Mouse (Mus musculus) hematopoietic stem cell, adult 5-6 weeks (primary cell): ENCODE measurements around the gene Nup93. TPM values are rescaled to one million over a fixed set of nuclear protein-coding genes. Genes with fewer than 3 reads are reported as not detected.

Experiments
- ATAC-seq, 2 experiments: fragments of 125-278 bp in 1 of 2; replicated peaks in 1 of 2; 2 replicates each; pipeline ENCODE4 v1.8.0; 2016 to 2017; ENCODE audit warnings: inconsistent platforms in 2 of 2, mild to moderate bottlenecking in 2 of 2, moderate number of reproducible peaks in 2 of 2, low read depth in 1 of 2, moderate TSS enrichment in 1 of 2; ENCODE audit not compliant: low FRiP score in 2 of 2, poor library complexity in 2 of 2, severe bottlenecking in 2 of 2, insufficient read depth in 1 of 2, low TSS enrichment in 1 of 2
- total RNA-seq: library from RNA; stranded (forward); fragments of 172-1452, 232-1000 nt; gene quantifications from 2 replicates; pipeline ENCODE4 v1.2.3, GENCODE M21; 2017

Nup93 gene
- total RNA-seq, 1 experiment from 2014 or later: 29.3 TPM

DNA sequence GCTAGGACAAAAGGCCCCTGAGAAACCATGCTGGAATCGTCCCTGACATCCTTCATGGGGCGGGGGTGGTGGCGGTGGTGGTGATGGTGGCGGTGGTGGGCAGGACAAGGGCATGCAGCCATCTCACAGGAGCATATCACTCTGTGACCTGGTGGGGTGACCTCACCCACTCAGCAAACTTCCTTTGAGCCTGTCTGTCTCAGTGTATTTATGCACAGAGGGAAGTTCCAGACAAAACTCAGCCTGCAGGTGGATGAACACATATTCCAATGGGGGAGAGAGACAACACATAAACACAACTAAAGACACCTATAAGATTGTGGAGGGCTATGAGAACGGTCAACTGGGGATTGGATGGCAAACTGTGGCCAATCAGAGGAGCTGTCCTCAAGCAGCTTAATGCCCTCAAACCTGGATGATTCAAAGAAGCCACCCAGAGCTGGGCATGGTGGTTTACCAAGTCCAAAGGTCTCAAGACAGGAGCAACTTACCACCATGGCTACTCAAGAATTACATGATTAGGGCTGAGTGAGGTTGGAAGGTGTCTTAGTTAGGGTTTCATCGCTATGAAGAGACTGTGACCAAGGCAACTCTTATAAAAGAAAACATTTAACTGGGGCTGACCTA is 150.4 kb downstream of the Nup93 start:
- ATAC-seq: no peak

DNA sequence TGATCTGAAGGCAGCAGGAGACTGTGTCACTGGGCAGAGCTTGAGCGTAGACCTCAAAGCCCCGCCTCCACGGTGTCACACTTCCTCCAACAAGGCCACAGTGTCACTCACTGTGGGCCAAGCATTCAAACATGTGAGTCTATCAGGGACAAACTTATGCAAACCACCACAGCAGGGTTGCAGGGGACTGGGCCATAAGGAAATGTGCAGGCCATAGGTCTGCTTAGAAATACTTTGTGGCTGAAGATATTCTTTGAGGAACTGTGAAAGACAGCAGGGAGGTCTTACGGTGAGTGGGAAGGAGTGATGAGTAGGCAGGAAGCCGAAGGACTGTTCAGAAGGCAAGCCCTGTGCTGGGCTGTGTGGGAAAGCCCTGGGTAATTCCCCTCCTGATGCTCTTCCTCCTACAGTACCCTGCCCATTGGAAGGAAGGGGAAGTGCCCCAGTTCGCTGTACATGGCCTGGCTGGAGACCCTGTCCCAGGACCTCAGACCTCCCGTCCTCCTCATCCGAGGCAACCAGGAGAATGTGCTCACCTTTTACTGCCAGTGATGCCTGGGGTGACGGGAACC is 151.1 kb downstream of the Nup93 start:
- peak; percentile 89 to 92 for ATAC-seq

Other genes with a start within 250 kb of the Nup93 start
- 106 and 135 TPM in 2 replicates for gene Amfr, start 201.7 kb upstream of the Nup93 start, total RNA-seq
- 89.6 and 94.2 TPM in 2 replicates for gene Nudt21, start 177.5 kb upstream of the Nup93 start, total RNA-seq
- 15.1 and 15.6 TPM in 2 replicates for gene Ogfod1, start 177.4 kb upstream of the Nup93 start, total RNA-seq
- 6.6 and 12.6 TPM in 2 replicates for gene Bbs2, start 115.6 kb upstream of the Nup93 start, total RNA-seq
- gene Mt4, start 77.4 kb upstream of the Nup93 start, total RNA-seq: not detected in 2 replicates
- gene Mt3, start 62.0 kb upstream of the Nup93 start, total RNA-seq: not detected in 2 replicates
- gene Mt2, start 41.9 kb upstream of the Nup93 start, total RNA-seq: 4.9 and 52.7 TPM in 2 replicates
- gene Mt1, start 35.5 kb upstream of the Nup93 start, total RNA-seq: 19.3 and 81.7 TPM in 2 replicates
- gene Slc12a3, start 114.6 kb downstream of the Nup93 start, total RNA-seq: not detected in 2 replicates
- gene Herpud1, start 171.9 kb downstream of the Nup93 start, total RNA-seq: 74.5 and 93.6 TPM in 2 replicates
- 62.6 and 97.6 TPM in 2 replicates for gene Nlrc5, start 219.8 kb downstream of the Nup93 start, total RNA-seq